Mouse (Mus musculus) mouse embryonic stem cell (cell line): ENCODE measurements at regions not wholly inside any gene's neighbourhood (a gene's known extent, or its start where the extent isn't known, plus 50 kb on each side); places are given as distances from the start of the nearest gene placed in this dataset.
"Not testable (repeated sequence)": the region's sequence is repeated elsewhere in the genome, so short reads cannot be mapped to it uniquely, and the experiment has no call there.

ENCODE experiments used
- in situ Hi-C, 2 experiments: fragments of 300-500 bp; cut with MboI; formaldehyde crosslinking; loops; 1 replicate in 1 of 2; 3 replicates in 1 of 2; pipeline ENCODE4 v1.14.3; 2019 to 2020; ENCODE audit warnings: low sequenced_read_pairs in 2 of 2, low pct_unique_long_range_greater_than_20kb in 1 of 2, mixed read lengths in 1 of 2; ENCODE audit not compliant: unreplicated experiment in 1 of 2

GRCm38 (mm10) chr15:5799917-5800316 lies 499.7 kb upstream of the Dab2 start:
- in situ Hi-C loops: no loop called here

DNA sequence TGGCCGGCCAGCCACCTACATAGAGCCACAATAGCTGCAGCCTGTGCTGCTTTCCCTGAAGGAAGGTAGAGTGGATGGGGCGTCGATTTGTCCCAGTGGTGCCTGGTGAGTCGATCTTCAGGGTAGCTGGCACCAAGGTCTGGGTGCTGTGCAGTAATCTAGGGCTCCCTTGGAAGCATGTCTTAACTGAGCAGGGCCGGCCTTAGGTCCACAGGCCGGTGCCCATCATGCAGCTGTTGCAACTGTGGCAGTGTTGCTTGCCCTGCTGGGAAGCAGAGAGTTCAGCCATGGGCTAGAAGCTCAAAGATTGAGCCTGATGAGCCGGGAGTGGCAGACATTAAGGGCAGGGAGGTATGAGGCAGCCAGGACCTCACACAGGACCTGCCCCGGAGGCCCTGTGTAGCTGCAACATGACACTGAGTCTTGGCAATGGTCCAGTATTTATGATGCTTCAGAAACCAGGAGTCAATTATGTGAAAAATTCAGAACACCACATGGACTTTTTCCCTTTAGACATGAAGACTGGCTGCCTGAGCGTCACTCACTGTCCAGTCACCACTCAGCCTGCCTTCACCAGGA lies 488.3 kb upstream of the Dab2 start:
- in situ Hi-C loops: no loop called here

DNA sequence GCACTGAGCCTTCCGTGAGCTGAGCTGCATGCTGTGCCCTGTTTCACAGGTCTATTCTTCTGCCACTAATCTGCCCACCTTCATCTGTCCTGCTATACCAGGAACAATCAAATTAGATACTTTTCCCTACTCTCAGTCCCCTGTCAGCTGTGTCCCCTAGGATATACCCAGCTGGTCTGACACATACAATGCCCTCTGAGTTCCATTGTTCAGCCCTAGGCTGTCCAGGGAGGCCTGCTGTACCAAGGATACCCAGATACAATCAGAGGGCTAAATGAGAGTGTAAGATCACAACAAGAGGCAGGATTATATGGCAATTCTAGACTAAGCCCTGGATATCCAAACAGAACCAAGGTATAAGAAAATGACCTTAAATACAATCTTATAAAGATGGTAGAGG lies 487.6 kb upstream of the Dab2 start:
- in situ Hi-C loops: no loop called here

DNA sequence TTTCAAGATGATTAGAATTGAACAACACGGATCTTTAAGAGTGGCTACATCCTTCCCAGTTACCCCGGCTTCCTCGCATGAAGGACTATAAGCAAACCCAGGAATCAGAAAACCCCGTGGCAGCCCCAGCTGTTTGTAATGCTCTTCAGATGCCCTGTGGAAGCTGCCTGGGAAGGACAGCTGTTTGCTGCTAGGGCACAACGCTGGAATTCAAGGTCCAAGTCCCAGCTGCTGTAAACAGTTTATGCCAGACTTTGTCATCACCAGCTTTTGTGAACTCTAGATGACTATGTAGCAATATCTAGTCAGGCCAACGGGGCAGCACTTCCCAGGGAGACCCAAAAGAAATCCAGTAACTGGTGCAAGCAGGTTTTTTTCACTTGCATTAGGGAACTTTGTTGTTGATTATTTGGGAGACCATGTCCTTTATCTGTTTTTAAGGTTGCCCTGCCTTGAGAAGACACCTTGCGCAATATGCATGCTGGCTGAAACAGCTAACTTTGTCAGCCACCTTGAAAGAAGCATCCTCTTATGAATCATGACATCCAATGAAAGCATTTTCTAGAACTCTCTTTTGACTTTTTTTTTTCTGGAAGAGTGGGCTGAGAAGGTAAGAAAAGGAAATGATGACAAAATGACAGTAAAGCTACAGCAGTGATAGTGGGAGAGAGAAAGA lies 481.5 kb upstream of the Dab2 start:
- in situ Hi-C loops: no loop called here

DNA sequence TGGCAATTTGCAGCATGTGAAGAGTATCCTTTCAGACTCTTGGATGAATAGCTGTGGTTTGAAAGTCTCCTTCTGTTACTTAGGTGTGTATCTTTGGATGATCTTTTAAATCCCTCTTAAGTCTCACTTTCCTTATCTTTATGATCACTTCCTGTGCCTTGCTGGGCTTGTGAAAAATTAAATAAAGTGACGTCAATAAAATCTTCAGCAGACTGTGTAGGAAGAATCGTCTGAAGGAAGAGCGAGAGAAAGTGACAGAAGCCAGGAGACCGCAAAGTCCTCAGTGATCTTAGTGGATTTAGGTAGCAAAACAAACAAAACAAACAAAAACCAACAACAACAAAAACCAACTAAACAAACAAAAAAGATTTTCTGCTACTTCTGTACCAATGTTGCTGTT lies 459.6 kb upstream of the Dab2 start:
- in situ Hi-C loops: no loop called here

DNA sequence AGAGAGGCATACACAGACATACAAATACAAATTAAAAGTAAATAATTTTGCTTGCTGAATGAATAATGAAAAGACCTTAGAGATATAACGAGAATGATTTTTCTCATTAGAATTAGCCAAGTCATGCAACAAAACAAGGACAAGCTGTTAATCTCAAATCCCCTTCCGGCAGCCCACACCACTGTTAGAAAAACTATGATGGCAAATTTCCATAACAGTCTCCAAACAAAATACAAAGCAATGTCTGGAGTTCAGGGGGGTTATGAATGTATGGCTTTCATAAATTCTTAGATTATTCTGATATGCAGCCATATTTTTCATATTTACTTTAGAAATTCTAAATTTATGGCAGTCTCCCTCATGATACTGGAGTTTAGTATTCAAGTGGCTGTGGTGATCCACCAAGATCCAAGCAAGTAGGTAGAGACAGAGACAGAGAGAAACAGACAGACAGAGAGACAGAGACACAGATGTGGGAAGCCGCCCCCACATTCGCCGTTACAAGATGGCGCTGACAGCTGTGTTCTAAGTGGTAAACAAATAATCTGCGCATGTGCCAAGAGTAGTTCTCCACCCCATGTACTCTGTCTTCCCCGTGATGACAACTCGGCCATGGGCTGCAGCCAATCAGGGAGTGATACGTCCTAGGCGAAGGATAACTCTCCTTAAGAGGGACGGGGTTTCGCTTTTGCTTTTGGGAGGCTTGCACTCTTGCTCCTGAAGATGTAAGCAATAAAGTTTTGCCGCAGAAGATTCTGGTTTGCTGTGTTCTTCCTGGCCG lies 458.0 kb upstream of the Dab2 start:
- in situ Hi-C loops: not testable (repeated sequence)

- in situ Hi-C loops: no loop called here
Observed at GRCm38 (mm10) chr15:5846571-5846970, 453.0 kb upstream of the Dab2 start.

DNA sequence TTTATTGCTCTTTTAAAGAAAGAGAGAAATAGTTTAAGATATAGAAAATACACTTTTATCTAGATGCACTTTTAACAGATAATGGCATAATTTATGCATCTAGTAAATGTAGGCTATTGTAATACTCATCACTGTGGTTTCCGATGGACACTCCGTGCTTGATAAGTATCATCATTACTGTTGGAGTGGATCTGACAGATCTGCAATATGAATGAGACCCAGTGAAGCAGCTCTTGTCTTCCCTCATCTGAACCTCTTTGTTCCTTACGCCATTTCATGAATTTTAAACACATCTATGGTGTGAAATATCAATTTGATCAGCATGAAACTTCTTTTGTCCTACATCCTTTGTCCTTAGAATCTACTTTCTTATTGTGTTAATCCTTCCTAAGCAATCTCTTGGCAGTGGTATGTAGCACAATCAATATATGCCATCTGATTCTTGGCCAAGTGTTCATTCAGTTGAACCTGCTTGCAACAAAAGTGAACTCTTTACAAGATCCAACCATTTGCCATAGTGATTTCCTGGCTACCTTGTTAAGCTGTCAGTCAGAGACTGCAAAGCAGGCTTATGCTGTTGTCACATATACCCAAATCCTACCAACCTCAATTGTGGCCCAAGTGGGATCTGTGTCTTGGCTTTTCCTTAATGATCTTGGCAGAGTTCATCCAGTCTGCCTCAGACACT lies 452.0 kb upstream of the Dab2 start:
- in situ Hi-C loops: no loop called here

- in situ Hi-C loops: no loop called here
Observed at GRCm38 (mm10) chr15:5852523-5852922, 447.1 kb upstream of the Dab2 start.

GRCm38 (mm10) chr15:5869289-5869688 lies 430.3 kb upstream of the Dab2 start:
- in situ Hi-C loops: no loop called here

- in situ Hi-C loops: no loop called here
Observed at GRCm38 (mm10) chr15:5869866-5870265, 429.7 kb upstream of the Dab2 start.

- in situ Hi-C loops: no loop called here
Observed at GRCm38 (mm10) chr15:5872042-5872441, 427.5 kb upstream of the Dab2 start.

GRCm38 (mm10) chr15:5877749-5878148 lies 421.8 kb upstream of the Dab2 start:
- in situ Hi-C loops: no loop called here

- in situ Hi-C loops: loop anchor here in 1 of 2 experiments (10.0 kb wide), 1 partner anchor 154 kb away; no protein-coding TSS in a partner anchor
Observed at GRCm38 (mm10) chr15:5891188-5891587, 408.4 kb upstream of the Dab2 start.

GRCm38 (mm10) chr15:5892034-5892433 lies 407.6 kb upstream of the Dab2 start:
- in situ Hi-C loops: loop anchor here in 1 of 2 experiments (10.0 kb wide), 1 partner anchor 153 kb away; no protein-coding TSS in a partner anchor

- in situ Hi-C loops: loop anchor here in 1 of 2 experiments (10.0 kb wide), 1 partner anchor 149 kb away; no protein-coding TSS in a partner anchor
Observed at GRCm38 (mm10) chr15:5895688-5896470, 403.7 kb upstream of the Dab2 start.

- in situ Hi-C loops: loop anchor here (25.0 kb wide), 1 partner anchor 678 kb away; the partner anchor contains the start of gene Ptger4 (in 2 of the 2)
Observed at GRCm38 (mm10) chr15:5915261-5915660, 384.3 kb upstream of the Dab2 start.

GRCm38 (mm10) chr15:5920058-5920457 lies 379.5 kb upstream of the Dab2 start:
- in situ Hi-C loops: loop anchor here (25.0 kb wide), 1 partner anchor 683 kb away; the partner anchor contains the start of gene Ptger4 (in 2 of the 2)
